Mouse (Mus musculus): ENCODE results near the gene Pex14. TPM values are rescaled to one million over a fixed set of nuclear protein-coding genes. Genes with fewer than 3 reads are reported as not detected.

The Pex14 gene
- total and polyA plus RNA-seq, 2 experiments from 2014 or later = 62.9 to 70.4 TPM

GRCm38 (mm10) chr4:149081528-149081927, 18.1 kb downstream of the Pex14 start:
- Histone ChIP-seq H3K27ac (no peak overlapping the region), H3K9ac (replicated peaks; ENCODE audit: low read length) (no peak overlapping the region), H3K27me3 (ENCODE audit: insufficient read depth, low read length) (no peaks in the 10 kb centered on the region), H3K4me3 (ENCODE audit: low read length) (no peak overlapping the region), H3K9me3 (ENCODE audit: low read length) (no peaks in the 10 kb centered on the region), H3K36me3 (ENCODE audit: insufficient read depth, low read length) (no peaks in the 10 kb centered on the region), H3K4me1 (ENCODE audit: insufficient read depth, low read length) (0 out of 2 replicates have a peak, but pooled peaks cover 4% of the 10 kb centered on the region), H3K4me2 (ENCODE audit: low read depth, low read length) (peak overlapping the region; percentile 31)
- DNase-seq (ENCODE audit: low spot score) = peak; percentile 69
- ATAC-seq = peak; percentile 70
- 40% methylated on average over 17 of the region's 17 CpGs for WGBS
- no peak for TF ChIP-seq CTCF (IDR thresholded peaks at IDR 0.05; ENCODE audit: low read depth)

- no peak overlapping the region for H3K9ac ChIP-seq (replicated peaks; ENCODE audit: low read length)
- DNase-seq (ENCODE audit: low spot score) (no peak), ATAC-seq (no peak)
- no peak overlapping the region for H3K4me2 ChIP-seq (ENCODE audit: low read depth, low read length)
- no peaks in the 10 kb centered on the region for H3K27me3 ChIP-seq (ENCODE audit: insufficient read depth, low read length)
- no peaks in the 10 kb centered on the region; the same call in 1 of the 2 replicates for H3K36me3 ChIP-seq (ENCODE audit: insufficient read depth, low read length)
- H3K27ac ChIP-seq = no peak overlapping the region
- H3K9me3 ChIP-seq (ENCODE audit: low read length) = no peaks in the 10 kb centered on the region
- TF ChIP-seq CTCF (IDR thresholded peaks at IDR 0.05; ENCODE audit: low read depth) = no peak
- 0 out of 2 replicates have a peak, but pooled peaks cover 4% of the 10 kb centered on the region for H3K4me1 ChIP-seq (ENCODE audit: insufficient read depth, low read length)
- 92% methylated on average over 8 of the region's 8 CpGs for WGBS
- no peak overlapping the region for H3K4me3 ChIP-seq (ENCODE audit: low read length)
These were observed 19.6 kb downstream of the Pex14 start for GRCm38 (mm10) chr4:149080111-149080510.

GRCm38 (mm10) chr4:149079629-149080028, 20.0 kb downstream of the Pex14 start:
- no peak overlapping the region for H3K27ac ChIP-seq
- no peak for TF ChIP-seq CTCF (IDR thresholded peaks at IDR 0.05; ENCODE audit: low read depth)
- no peak overlapping the region for H3K4me3 ChIP-seq (ENCODE audit: low read length)
- H3K9me3 ChIP-seq (ENCODE audit: low read length) = no peaks in the 10 kb centered on the region
- DNase-seq (ENCODE audit: low spot score) (no peak), ATAC-seq (no peak)
- no peak overlapping the region for H3K9ac ChIP-seq (replicated peaks; ENCODE audit: low read length)
- WGBS = 91% methylated on average over 6 of the region's 6 CpGs
- H3K36me3 ChIP-seq (ENCODE audit: insufficient read depth, low read length) = peaks cover 4% of the 10 kb centered on the region; the same call in 1 of the 2 replicates
- no peaks in the 10 kb centered on the region for H3K27me3 ChIP-seq (ENCODE audit: insufficient read depth, low read length)
- H3K4me1 ChIP-seq (ENCODE audit: insufficient read depth, low read length) = 0 out of 2 replicates have a peak, but pooled peaks cover 4% of the 10 kb centered on the region
- no peak overlapping the region for H3K4me2 ChIP-seq (ENCODE audit: low read depth, low read length)

- no peak overlapping the region for H3K9ac ChIP-seq (replicated peaks; ENCODE audit: low read length)
- H3K27me3 ChIP-seq (ENCODE audit: insufficient read depth, low read length) = no peaks in the 10 kb centered on the region
- ATAC-seq = no peak
- H3K36me3 ChIP-seq (ENCODE audit: insufficient read depth, low read length) = peaks cover 7% of the 10 kb centered on the region; the same call in 1 of the 2 replicates
- H3K4me3 ChIP-seq (ENCODE audit: low read length) = no peak overlapping the region
- no peak overlapping the region for H3K27ac ChIP-seq
- TF ChIP-seq CTCF (IDR thresholded peaks at IDR 0.05; ENCODE audit: low read depth) = no peak
- H3K4me1 ChIP-seq (ENCODE audit: insufficient read depth, low read length) = 0 out of 2 replicates have a peak, but pooled peaks cover 4% of the 10 kb centered on the region
- DNase-seq (ENCODE audit: low spot score) = no peak
- 74% methylated on average over 4 of the region's 4 CpGs for WGBS
- H3K9me3 ChIP-seq (ENCODE audit: low read length) = no peaks in the 10 kb centered on the region
- H3K4me2 ChIP-seq (ENCODE audit: low read depth, low read length) = no peak overlapping the region
These were observed 21.4 kb downstream of the Pex14 start for GRCm38 (mm10) chr4:149078261-149078660.

- peak; percentile 83 for ATAC-seq
- no peaks in the 10 kb centered on the region for H3K4me1 ChIP-seq (ENCODE audit: insufficient read depth, low read length)
- H3K36me3 ChIP-seq (ENCODE audit: insufficient read depth, low read length) = peaks cover 7% of the 10 kb centered on the region; the same call in 1 of the 2 replicates
- no peak overlapping the region for H3K27ac ChIP-seq
- H3K27me3 ChIP-seq (ENCODE audit: insufficient read depth, low read length) = no peaks in the 10 kb centered on the region
- H3K4me3 ChIP-seq (ENCODE audit: low read length) = no peak overlapping the region
- no peak overlapping the region for H3K9ac ChIP-seq (replicated peaks; ENCODE audit: low read length)
- peak; percentile 76 for TF ChIP-seq CTCF (IDR thresholded peaks at IDR 0.05; ENCODE audit: low read depth)
- H3K9me3 ChIP-seq (ENCODE audit: low read length) = no peaks in the 10 kb centered on the region
- no peak overlapping the region for H3K4me2 ChIP-seq (ENCODE audit: low read depth, low read length)
- WGBS = 18% methylated on average over 10 of the region's 10 CpGs
- DNase-seq (ENCODE audit: low spot score) = peak; percentile 85
These were observed 23.7 kb downstream of the Pex14 start for GRCm38 (mm10) chr4:149075871-149076575.

GRCm38 (mm10) chr4:149075073-149075472, 24.6 kb downstream of the Pex14 start:
- Histone ChIP-seq H3K9me3 (ENCODE audit: low read length) (no peaks in the 10 kb centered on the region), H3K36me3 (ENCODE audit: insufficient read depth, low read length) (peaks cover 7% of the 10 kb centered on the region; the same call in 1 of the 2 replicates), H3K27ac (no peak overlapping the region), H3K4me3 (ENCODE audit: low read length) (no peak overlapping the region), H3K4me1 (ENCODE audit: insufficient read depth, low read length) (no peaks in the 10 kb centered on the region), H3K27me3 (ENCODE audit: insufficient read depth, low read length) (no peaks in the 10 kb centered on the region), H3K4me2 (ENCODE audit: low read depth, low read length) (no peak overlapping the region), H3K9ac (replicated peaks; ENCODE audit: low read length) (no peak overlapping the region)
- ATAC-seq (no peak), DNase-seq (ENCODE audit: low spot score) (no peak)
- no peak for TF ChIP-seq CTCF (IDR thresholded peaks at IDR 0.05; ENCODE audit: low read depth)
- 84% methylated on average over 13 of the region's 13 CpGs for WGBS
